Mouse (Mus musculus): Measurements from ENCODE around the gene Ipo5. TPM values are rescaled to one million over a fixed set of nuclear protein-coding genes. Genes with fewer than 3 reads are reported as not detected.

Gene Ipo5
- polyA plus RNA-seq, 1 experiment from 2014 or later = 58.2 TPM

DNA sequence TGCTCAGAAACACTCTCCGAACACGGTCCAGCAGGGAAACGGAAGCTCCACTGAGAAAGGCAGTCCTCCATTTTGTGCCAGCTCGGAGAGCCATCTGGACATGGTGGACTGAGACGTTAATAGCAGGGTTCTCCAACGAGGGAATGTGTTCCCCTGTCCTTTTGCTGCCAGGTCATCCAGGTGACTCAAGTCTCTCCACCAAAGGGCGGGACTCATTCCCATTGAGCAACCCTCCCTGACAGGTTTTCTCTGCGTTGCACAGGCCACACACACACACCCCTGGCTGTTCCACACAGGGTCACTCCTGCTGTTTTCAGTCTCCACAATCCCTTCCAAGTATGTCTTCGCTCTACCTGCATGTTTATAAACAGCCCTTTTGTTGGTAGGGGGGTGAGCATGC is 30.0 kb upstream of the Ipo5 start:
- no peak overlapping the region for H3K27ac ChIP-seq
- H3K4me1 ChIP-seq = no peaks in the 10 kb centered on the region
- no peak overlapping the region for H3K4me2 ChIP-seq
- no peaks in the 10 kb centered on the region for H3K27me3 ChIP-seq (replicated peaks)
- H3K9me3 ChIP-seq = no peaks in the 10 kb centered on the region
- no peak overlapping the region for H3K4me3 ChIP-seq
- no peak overlapping the region for H3K9ac ChIP-seq
- no peaks in the 10 kb centered on the region for H3K36me3 ChIP-seq (replicated peaks)
- no peak for ATAC-seq (replicated peaks)
- 89% methylated on average over 9 of the region's 9 CpGs for WGBS

DNA sequence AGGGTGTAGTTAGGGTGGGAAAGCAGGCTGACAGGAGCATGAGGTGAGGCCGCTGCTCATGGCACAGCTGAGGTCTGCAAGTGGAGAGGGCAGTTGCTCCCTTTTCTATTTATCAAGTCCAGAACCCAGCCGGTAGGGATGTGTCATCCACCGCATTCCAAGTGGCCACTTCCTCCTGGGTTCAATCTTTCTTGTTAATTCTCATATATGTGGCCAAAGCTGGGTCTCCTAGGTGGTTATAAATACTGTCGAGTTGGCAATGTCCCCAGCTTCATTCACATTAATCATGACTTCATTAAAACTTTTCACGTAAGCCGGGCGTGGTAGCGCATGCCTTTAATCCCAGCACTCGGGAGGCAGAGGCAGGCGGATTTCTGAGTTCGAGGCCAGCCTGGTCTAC is 22.3 kb upstream of the Ipo5 start:
- Histone ChIP-seq H3K9me3 (no peaks in the 10 kb centered on the region), H3K27ac (no peak overlapping the region), H3K36me3 (replicated peaks) (no peaks in the 10 kb centered on the region), H3K4me1 (no peaks in the 10 kb centered on the region), H3K4me3 (no peak overlapping the region), H3K9ac (no peak overlapping the region), H3K4me2 (no peak overlapping the region), H3K27me3 (replicated peaks) (no peaks in the 10 kb centered on the region)
- ATAC-seq (replicated peaks) = no peak
- WGBS = 90% methylated on average over 11 of the region's 11 CpGs

DNA sequence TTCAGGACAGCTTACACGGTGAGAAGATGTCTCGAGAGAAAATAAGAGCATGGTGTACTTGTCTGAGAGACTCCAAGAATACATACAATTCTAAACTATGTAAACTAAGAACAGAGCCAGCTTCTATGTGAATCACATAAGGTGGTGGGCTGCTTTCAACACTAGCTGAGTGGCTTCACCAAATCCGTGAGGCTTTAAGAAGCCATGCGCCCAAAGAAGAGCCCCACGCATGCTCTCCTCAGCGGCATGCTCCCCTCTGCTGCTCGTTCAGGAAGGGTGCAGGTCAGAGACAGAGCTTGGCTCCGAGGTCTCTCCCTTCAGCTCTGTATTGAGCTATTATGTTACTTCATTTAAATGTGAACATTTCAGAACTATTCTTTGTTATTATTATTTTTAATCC is 18.7 kb upstream of the Ipo5 start:
- Histone ChIP-seq H3K4me1 (no peaks in the 10 kb centered on the region), H3K36me3 (replicated peaks) (no peaks in the 10 kb centered on the region), H3K27ac (no peak overlapping the region), H3K4me2 (no peak overlapping the region), H3K9me3 (no peaks in the 10 kb centered on the region), H3K4me3 (no peak overlapping the region), H3K27me3 (replicated peaks) (no peaks in the 10 kb centered on the region), H3K9ac (no peak overlapping the region)
- WGBS = 74% methylated on average over 8 of the region's 8 CpGs
- no peak for ATAC-seq (replicated peaks)

DNA sequence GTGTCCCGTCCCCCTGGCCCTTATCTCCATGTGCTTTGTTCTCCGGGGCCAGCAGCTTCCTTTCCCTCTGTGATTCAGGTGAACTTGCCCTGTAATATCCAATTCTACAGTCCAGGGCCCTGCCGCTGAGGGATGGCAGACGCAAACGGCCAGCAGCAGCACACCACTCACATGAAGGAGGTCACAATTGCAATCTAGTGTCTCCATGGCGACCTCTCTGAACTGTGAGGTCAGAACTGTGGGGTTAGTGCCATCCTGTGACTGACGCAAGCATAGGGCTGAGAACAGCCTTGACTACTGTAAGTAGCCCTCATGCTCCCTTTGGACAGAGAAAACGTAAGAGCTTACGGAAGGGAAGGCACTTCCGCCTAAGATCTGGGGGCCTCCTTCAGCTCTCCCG is 14.4 kb upstream of the Ipo5 start:
- Histone ChIP-seq H3K4me3 (no peak overlapping the region), H3K9ac (no peak overlapping the region)
- no peak for ATAC-seq (replicated peaks)

DNA sequence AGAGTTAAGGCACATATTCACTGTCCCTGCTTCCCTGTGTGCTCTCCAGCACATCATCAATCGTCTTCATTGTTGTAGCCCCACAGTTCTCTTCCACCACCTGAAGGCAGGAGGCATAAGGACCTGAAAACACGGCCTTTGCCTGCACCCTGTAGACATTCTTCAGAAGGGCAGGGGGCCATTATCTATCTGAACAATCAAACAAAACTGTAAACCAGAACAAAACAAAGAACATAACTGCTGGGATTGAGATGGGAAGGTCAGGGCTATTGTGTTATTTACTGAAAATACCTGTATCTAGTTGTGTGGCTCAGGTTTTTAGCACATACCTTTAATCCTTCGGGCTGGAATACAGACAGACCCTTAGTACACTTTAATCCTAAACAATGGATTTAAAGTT is 12.1 kb upstream of the Ipo5 start:
- no peak overlapping the region for H3K9ac ChIP-seq
- no peak overlapping the region for H3K4me2 ChIP-seq
- 72% methylated on average over 3 of the region's 3 CpGs for WGBS
- no peaks in the 10 kb centered on the region for H3K27me3 ChIP-seq (replicated peaks)
- H3K27ac ChIP-seq = no peak overlapping the region
- H3K36me3 ChIP-seq (replicated peaks) = no peaks in the 10 kb centered on the region
- H3K9me3 ChIP-seq = no peaks in the 10 kb centered on the region
- H3K4me3 ChIP-seq = no peak overlapping the region
- no peaks in the 10 kb centered on the region for H3K4me1 ChIP-seq
- ATAC-seq (replicated peaks) = no peak

More for the DNA sequence above, 14.4 kb upstream of the Ipo5 start:
- Histone ChIP-seq H3K27me3 (replicated peaks) (no peaks in the 10 kb centered on the region), H3K27ac (no peak overlapping the region), H3K9me3 (no peaks in the 10 kb centered on the region), H3K36me3 (replicated peaks) (no peaks in the 10 kb centered on the region), H3K4me2 (no peak overlapping the region), H3K4me1 (no peaks in the 10 kb centered on the region)
- 80% methylated on average over 11 of the region's 11 CpGs for WGBS

DNA sequence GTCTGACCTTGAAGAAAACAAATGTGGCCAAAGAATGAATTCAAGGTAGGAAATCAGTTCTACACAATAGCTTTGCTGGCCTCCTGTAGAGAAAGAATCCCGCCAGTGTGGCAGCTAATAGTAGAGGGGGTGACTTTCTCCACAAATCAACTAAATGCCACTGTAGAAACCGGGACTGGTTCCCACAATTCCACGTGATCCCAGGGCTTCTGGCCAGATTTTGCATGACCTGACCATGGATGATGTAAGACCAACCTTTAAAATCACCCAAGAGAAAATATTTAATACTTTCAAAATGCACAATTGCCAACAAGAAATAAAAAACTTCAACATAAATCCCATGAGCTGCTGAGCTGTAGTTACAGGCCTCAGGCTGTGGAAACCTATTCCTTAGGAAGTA is 1.6 kb upstream of the Ipo5 start:
- ATAC-seq (replicated peaks) = no peak
- Histone ChIP-seq H3K4me1 (peaks cover 20% of the 10 kb centered on the region), H3K27ac (no peak overlapping the region), H3K36me3 (replicated peaks) (no peaks in the 10 kb centered on the region), H3K4me3 (no peak overlapping the region), H3K9me3 (no peaks in the 10 kb centered on the region), H3K9ac (no peak overlapping the region), H3K27me3 (replicated peaks) (no peaks in the 10 kb centered on the region), H3K4me2 (no peak overlapping the region)
- 49% methylated on average over 3 of the region's 3 CpGs for WGBS

DNA sequence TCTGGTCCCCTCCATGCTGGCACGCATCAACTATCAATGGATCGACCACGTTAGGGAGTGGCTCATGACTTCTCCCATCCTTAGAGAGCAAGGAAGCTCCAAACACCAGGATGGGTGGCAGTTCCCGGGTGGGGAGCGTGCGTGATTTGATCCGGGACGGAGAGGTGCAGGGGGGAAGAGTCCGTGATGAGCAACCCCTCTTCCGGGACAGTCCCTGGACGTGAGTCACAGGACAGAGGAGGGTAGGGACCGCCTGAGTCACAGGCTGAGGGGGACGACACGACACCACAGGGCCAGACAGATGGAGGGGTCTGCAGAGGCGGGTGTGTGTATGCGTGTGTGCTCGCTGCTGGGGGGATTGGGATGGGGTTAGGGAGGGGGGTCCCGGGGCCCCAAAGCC is 704 bp upstream of the Ipo5 start:
- ATAC-seq (replicated peaks) = peak; percentile 87
- WGBS = 2% methylated on average over 18 of the region's 18 CpGs
- H3K4me1 ChIP-seq = peaks cover 20% of the 10 kb centered on the region

DNA sequence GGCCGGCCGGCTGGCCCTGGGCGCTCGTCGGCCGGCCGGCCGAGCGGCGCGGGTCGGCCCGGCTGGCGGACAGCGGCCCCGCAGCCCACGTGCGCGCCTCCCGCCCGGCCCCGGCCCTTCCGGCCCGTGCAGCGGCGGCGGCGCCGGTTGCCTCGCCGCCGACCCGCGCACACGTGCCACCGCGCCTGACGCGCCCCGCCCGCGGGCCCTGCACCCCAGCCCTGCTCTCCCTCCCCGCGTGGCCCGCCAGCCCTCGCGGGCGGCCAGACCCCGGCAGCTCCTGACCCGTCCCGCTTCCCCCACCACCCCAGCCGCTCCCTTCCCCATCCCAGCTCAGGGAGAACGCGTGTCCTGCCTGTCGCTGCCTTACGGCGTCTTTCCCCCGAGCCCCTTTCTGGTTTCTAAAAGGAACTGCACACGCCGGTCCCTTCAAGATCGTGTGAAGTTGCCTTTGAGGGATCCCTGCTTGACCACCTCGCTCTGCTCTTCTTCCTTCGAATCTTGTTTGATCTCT is 421 bp downstream of the Ipo5 start:
- ATAC-seq (replicated peaks) = peak; percentile 57

More for the DNA sequence above, 704 bp upstream of the Ipo5 start:
- Histone ChIP-seq H3K9ac (peak overlapping the region; percentile 87), H3K36me3 (replicated peaks) (no peaks in the 10 kb centered on the region), H3K27me3 (replicated peaks) (no peaks in the 10 kb centered on the region), H3K27ac (peak overlapping the region; percentile 90), H3K4me2 (peak overlapping the region; percentile 95), H3K4me3 (peak overlapping the region; percentile 97), H3K9me3 (no peaks in the 10 kb centered on the region)

DNA sequence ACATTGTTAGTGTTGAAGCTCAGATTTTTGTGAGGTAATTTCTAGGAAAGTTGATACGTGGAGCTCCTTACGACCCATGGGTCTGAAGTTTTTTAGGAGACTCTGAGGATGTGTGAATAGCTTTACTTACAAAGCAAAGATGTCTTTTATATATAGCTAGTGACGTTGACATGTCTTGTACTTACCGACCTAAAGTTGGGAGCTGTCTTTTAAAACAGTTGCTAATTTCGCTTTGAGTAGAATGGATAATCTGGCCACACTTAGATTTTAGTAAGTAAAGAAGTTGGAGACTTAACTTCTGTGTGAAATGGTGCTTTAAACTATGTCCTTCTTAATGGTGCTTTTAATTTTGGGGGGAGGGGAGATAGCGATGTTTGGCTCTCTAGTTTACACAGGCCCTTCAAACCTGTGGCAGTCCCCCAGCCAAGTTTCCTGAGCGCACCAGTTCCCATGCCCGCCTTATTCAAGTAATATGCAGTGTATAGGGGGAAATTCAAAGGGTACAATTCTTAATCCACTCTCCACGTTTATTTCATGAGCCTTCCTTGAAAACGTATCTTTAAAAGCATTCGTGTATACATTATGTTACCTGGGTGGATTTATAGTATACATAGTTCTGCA is 1.2 kb downstream of the Ipo5 start:
- no peak for ATAC-seq (replicated peaks)
- Histone ChIP-seq H3K4me3 (peak overlapping the region; percentile 97), H3K9me3 (no peaks in the 10 kb centered on the region), H3K27me3 (replicated peaks) (no peaks in the 10 kb centered on the region), H3K27ac (no peak overlapping the region), H3K4me1 (peaks cover 20% of the 10 kb centered on the region), H3K4me2 (peak overlapping the region; percentile 95), H3K9ac (peak overlapping the region; percentile 85; the same call in 1 of the 2 replicates), H3K36me3 (replicated peaks) (no peaks in the 10 kb centered on the region)
- 5% methylated on average over 11 of the region's 11 CpGs for WGBS

More for the DNA sequence above, 421 bp downstream of the Ipo5 start:
- peak overlapping the region; percentile 95 for H3K4me2 ChIP-seq
- peak overlapping the region; percentile 97 for H3K4me3 ChIP-seq
- no peaks in the 10 kb centered on the region for H3K27me3 ChIP-seq (replicated peaks)
- no peaks in the 10 kb centered on the region for H3K9me3 ChIP-seq
- 0% methylated on average over 53 of the region's 63 CpGs for WGBS
- H3K4me1 ChIP-seq = peaks cover 20% of the 10 kb centered on the region
- H3K27ac ChIP-seq = peak overlapping the region; percentile 90
- H3K36me3 ChIP-seq (replicated peaks) = no peaks in the 10 kb centered on the region
- H3K9ac ChIP-seq = peak overlapping the region; percentile 85

DNA sequence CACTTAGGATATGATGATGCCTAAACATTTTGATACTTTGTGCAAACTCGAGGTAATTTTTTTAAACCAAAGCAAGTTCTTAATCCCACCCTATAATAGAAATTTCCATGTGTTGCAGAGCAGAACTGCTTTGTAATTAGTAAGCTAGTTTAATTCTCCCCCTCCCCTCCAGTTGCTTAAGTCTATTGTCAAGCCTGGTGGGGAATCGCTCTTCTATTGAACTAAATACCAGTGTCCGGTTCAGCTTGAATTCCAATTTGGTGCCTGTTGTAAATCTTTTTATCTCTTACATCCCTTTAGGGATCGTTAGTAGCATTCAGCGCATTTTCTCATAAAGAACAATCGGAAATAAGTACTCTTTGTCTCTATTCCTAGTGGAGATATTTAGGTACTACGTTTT is 1.9 kb downstream of the Ipo5 start:
- WGBS = 9% methylated on average over 7 of the region's 7 CpGs
- no peak overlapping the region for H3K4me3 ChIP-seq
- H3K36me3 ChIP-seq (replicated peaks) = no peaks in the 10 kb centered on the region
- H3K4me2 ChIP-seq = peak overlapping the region; percentile 95
- peaks cover 20% of the 10 kb centered on the region for H3K4me1 ChIP-seq
- no peak for ATAC-seq (replicated peaks)
- H3K9me3 ChIP-seq = no peaks in the 10 kb centered on the region
- no peaks in the 10 kb centered on the region for H3K27me3 ChIP-seq (replicated peaks)
- H3K9ac ChIP-seq = no peak overlapping the region
- no peak overlapping the region for H3K27ac ChIP-seq

DNA sequence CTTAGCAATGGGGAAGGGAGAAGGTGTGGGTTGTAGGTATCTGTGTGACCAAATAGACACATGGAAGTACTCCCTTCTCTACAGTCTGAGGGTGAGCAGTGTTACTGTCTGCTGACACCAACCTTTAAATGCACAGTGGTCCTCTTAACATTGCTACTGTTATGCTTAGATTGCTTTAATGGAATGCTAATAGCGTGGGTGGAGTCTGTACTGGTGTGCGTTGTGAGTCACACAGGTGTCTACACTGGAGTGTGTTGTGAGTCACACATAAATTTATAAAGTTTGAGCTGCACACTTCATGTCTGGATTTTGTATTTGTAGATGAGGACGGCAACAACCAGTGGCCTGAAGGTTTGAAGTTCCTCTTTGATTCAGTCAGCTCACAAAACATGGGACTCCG is 10.8 kb downstream of the Ipo5 start:
- H3K9ac ChIP-seq = no peak overlapping the region
- ATAC-seq (replicated peaks) = no peak
- 92% methylated on average over 4 of the region's 4 CpGs for WGBS
- H3K27ac ChIP-seq = no peak overlapping the region
- no peak overlapping the region for H3K4me2 ChIP-seq
- H3K9me3 ChIP-seq = no peaks in the 10 kb centered on the region
- H3K4me1 ChIP-seq = no peaks in the 10 kb centered on the region
- H3K36me3 ChIP-seq (replicated peaks) = peaks cover 44% of the 10 kb centered on the region
- H3K27me3 ChIP-seq (replicated peaks) = no peaks in the 10 kb centered on the region
- H3K4me3 ChIP-seq = no peak overlapping the region

DNA sequence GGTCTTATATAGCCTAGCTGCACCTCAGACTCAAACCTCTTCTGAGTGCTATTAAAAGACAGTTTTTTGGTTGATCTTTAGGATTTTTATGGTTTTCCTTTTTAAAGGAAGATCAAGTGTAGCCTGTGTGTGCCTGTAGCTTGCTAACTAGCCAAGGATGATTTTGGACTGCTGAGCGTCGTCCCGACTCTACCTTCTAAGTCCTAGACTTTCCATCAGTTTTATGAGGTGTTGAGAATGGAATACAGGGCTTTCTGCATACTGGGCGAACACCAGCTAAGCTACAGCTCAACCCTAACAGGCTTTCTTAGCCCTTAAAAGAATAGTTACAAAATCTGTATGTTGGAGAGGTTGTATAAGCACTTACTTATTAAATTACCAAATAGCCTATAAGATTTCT is 13.0 kb downstream of the Ipo5 start:
- WGBS = 98% methylated on average over 4 of the region's 4 CpGs

More for the DNA sequence above, 13.0 kb downstream of the Ipo5 start:
- no peak overlapping the region for H3K4me2 ChIP-seq
- H3K27me3 ChIP-seq (replicated peaks) = no peaks in the 10 kb centered on the region
- H3K9me3 ChIP-seq = no peaks in the 10 kb centered on the region
- no peak overlapping the region for H3K9ac ChIP-seq
- H3K36me3 ChIP-seq (replicated peaks) = peaks cover 52% of the 10 kb centered on the region
- ATAC-seq (replicated peaks) = no peak
- no peak overlapping the region for H3K4me3 ChIP-seq
- no peaks in the 10 kb centered on the region for H3K4me1 ChIP-seq
- H3K27ac ChIP-seq = no peak overlapping the region

Data from midbrain, embryonic 15.5 days (tissue).